Mouse (Mus musculus) embryonic facial prominence, embryonic 12.5 days (tissue): ENCODE measurements around the gene Zfp263. TPM values are rescaled to one million over a fixed set of nuclear protein-coding genes. Genes with fewer than 3 reads are reported as not detected.
A peak's percentile ranks its signal among the peaks of the same experiment; 100 is the strongest.

Experiments
- ATAC-seq: fragments of 200-750 bp; cut with Nextera tagmentation; 2 replicates; pipeline ENCODE4 v1.8.0; 2017; ENCODE audit not compliant: insufficient number of reproducible peaks, insufficient read depth, low FRiP score, low TSS enrichment
- H3K27ac ChIP-seq: fragments of 300-500 bp; sonication (generic); 2 replicates; pipeline ENCODE4 v1.5.1; 2016; ENCODE audit warnings: mild to moderate bottlenecking
- H3K27me3 ChIP-seq: fragments of 300-500 bp; sonication (generic); 2 replicates; pipeline ENCODE4 v1.6.1; 2016; ENCODE audit warnings: mild to moderate bottlenecking, moderate library complexity
- H3K36me3 ChIP-seq: fragments of 300-500 bp; sonication (generic); 2 replicates; pipeline ENCODE4 v1.6.1; 2016; ENCODE audit warnings: mild to moderate bottlenecking
- H3K4me1 ChIP-seq: fragments of 300-500 bp; sonication (generic); 2 replicates; pipeline ENCODE4 v1.6.1; 2016
- H3K4me2 ChIP-seq: fragments of 300-500 bp; sonication (generic); replicated peaks from 2 replicates; pipeline ENCODE4 v1.6.1; 2016; ENCODE audit warnings: mild to moderate bottlenecking, moderate library complexity
- H3K4me3 ChIP-seq: fragments of 300-500 bp; sonication (generic); 2 replicates; pipeline ENCODE4 v1.5.1; 2016; ENCODE audit warnings: mild to moderate bottlenecking
- H3K9ac ChIP-seq: fragments of 300-500 bp; sonication (generic); 2 replicates; pipeline ENCODE4 v1.6.1; 2016; ENCODE audit warnings: mild to moderate bottlenecking, moderate library complexity
- H3K9me3 ChIP-seq: fragments of 300-500 bp; sonication (generic); 2 replicates; pipeline ENCODE4 v1.6.1; 2016; ENCODE audit warnings: mild to moderate bottlenecking, moderate library complexity
- WGBS: fragments of 180-500 bp; shearing (Covaris S2); methylation state at CpG from one replicate; pipeline ENCODE4 v1.1.7; 2016; 5-methylcytosine and 5-hydroxymethylcytosine counted together
- polyA plus RNA-seq: library from polyadenylated mRNA; unstranded; fragments of >200 nt; fragmentation: Nextera tagmentation; extraction: Ambion mirVana; gene quantifications from 2 replicates; pipeline ENCODE4 v1.2.1, GENCODE M21; 2016

Zfp263 gene
- 57.6 and 62.8 TPM in 2 replicates for polyA plus RNA-seq

- Histone ChIP-seq H3K4me2 (peak within 1 kb of the TSS; percentile 93), H3K27me3 (no peaks in the 10 kb centered on the region)
- WGBS: under 1% methylated on average over 42 of the region's 42 CpGs
These were observed at the start of gene Zfp263 for GRCm38 (mm10) chr16:3743503-3744185. Zfp263 (plus strand) TSS chr16:3744093.

DNA sequence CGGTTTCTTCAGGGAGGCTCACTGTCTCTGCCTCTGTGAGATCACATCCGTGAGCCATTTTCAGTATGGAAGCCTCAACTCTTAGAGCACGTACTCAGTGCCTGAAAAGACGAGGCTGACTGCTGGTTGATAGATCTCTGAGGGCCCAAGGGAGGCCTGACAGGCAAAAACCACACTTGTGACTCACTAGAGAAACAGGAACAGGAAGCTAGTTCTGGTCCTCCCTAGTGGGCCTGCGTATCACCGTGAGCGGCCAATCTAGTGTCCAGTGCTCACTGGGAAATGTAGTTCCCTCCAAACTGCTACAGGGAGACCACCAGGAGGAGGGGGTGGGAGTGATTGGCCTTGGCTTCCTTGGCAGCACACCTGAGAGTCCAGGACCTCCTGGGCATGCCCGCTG is 44.6 kb upstream of the Zfp263 start:
- no peak for ATAC-seq
- 83% methylated on average over 8 of the region's 8 CpGs for WGBS
- Histone ChIP-seq H3K4me3 (no peak overlapping the region), H3K27ac (no peak overlapping the region), H3K27me3 (no peaks in the 10 kb centered on the region), H3K4me1 (no peaks in the 10 kb centered on the region), H3K4me2 (no peak overlapping the region), H3K9me3 (0 out of 2 replicates have a peak, but pooled peaks cover 7% of the 10 kb centered on the region), H3K9ac (no peak overlapping the region), H3K36me3 (no peaks in the 10 kb centered on the region)

More at GRCm38 (mm10) chr16:3743503-3744185, at the start of gene Zfp263:
- Histone ChIP-seq H3K36me3 (peaks cover 28% of the 10 kb centered on the region), H3K4me3 (peak within 1 kb of the TSS; percentile 93), H3K27ac (peak within 1 kb of the TSS; percentile 83), H3K9me3 (peaks cover 8% of the 10 kb centered on the region), H3K9ac (peak within 1 kb of the TSS; percentile 85), H3K4me1 (peaks cover 15% of the 10 kb centered on the region)
- ATAC-seq: peak; percentile 98

GRCm38 (mm10) chr16:3700893-3701292 is 43.0 kb upstream of the Zfp263 start:
- ATAC-seq: no peak
- Histone ChIP-seq H3K4me3 (no peak overlapping the region), H3K4me2 (no peak overlapping the region), H3K27ac (no peak overlapping the region), H3K4me1 (no peaks in the 10 kb centered on the region), H3K27me3 (no peaks in the 10 kb centered on the region), H3K36me3 (no peaks in the 10 kb centered on the region), H3K9ac (no peak overlapping the region), H3K9me3 (0 out of 2 replicates have a peak, but pooled peaks cover 7% of the 10 kb centered on the region)
- WGBS: 77% methylated on average over 1 of the region's 1 CpGs

DNA sequence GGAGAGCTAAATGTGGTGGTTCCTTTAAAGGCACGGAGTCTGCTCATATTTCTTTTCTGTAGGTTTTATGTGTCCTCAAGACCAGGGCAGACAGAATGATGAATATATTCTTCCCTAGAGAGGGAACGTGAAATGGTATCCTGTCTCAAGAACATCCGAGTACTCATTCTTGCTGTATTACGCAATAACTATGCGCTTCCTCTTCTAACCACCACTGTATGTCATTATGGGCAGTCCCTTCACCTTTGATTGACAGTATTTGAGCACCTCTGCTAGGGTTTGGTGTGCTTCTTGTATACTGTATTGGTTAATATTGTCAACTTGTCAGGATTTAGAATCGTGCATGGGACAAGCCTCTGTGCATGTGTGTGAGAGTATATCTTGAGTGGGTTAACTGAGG is 37.2 kb upstream of the Zfp263 start:
- no peaks in the 10 kb centered on the region for H3K36me3 ChIP-seq
- no peak overlapping the region for H3K27ac ChIP-seq
- no peak overlapping the region for H3K4me2 ChIP-seq
- no peak overlapping the region for H3K4me3 ChIP-seq
- no peaks in the 10 kb centered on the region for H3K9me3 ChIP-seq
- ATAC-seq: no peak
- no peaks in the 10 kb centered on the region for H3K27me3 ChIP-seq
- no peak overlapping the region for H3K9ac ChIP-seq
- H3K4me1 ChIP-seq: no peaks in the 10 kb centered on the region
- 87% methylated on average over 6 of the region's 6 CpGs for WGBS

DNA sequence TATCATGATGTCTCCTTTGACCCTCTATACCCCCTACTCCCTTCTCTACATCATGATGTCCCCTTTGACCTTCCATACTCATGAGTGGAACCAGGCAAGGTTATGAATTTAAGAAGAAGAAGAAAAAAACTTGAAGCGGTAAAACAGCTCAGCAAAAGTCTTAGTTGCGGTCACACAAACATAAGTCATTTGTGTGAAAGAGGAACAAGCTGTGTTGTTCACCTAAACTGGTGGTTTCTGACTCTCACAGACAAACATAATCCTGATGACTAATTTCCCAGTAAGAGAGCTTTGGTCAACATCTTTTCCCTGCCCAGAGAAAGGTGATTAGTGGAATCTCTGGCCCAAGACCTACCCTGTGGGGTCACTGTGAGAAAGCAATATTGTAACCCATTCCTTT is 29.2 kb upstream of the Zfp263 start:
- no peak for ATAC-seq
- Histone ChIP-seq H3K9ac (no peak overlapping the region), H3K4me2 (no peak overlapping the region), H3K4me3 (no peak overlapping the region), H3K27ac (no peak overlapping the region), H3K36me3 (no peaks in the 10 kb centered on the region), H3K9me3 (peaks cover 3% of the 10 kb centered on the region; the same call in 1 of the 2 replicates), H3K27me3 (no peaks in the 10 kb centered on the region), H3K4me1 (no peaks in the 10 kb centered on the region)
- WGBS: 89% methylated on average over 2 of the region's 2 CpGs

- Histone ChIP-seq H3K4me1 (no peaks in the 10 kb centered on the region), H3K4me2 (no peak within 1 kb of the TSS), H3K27ac (no peak within 1 kb of the TSS), H3K36me3 (no peaks in the 10 kb centered on the region), H3K4me3 (no peak within 1 kb of the TSS), H3K9me3 (no peaks in the 10 kb centered on the region), H3K27me3 (no peaks in the 10 kb centered on the region), H3K9ac (no peak within 1 kb of the TSS)
- WGBS: 85% methylated on average over 6 of the region's 6 CpGs
- no peak for ATAC-seq
These were observed 25.9 kb upstream of the Zfp263 start, which contains the start of gene Mefv for GRCm38 (mm10) chr16:3717980-3718379. Mefv (minus strand) TSS chr16:3718097.

GRCm38 (mm10) chr16:3723231-3723630 is 20.7 kb upstream of the Zfp263 start:
- 73% methylated on average over 3 of the region's 3 CpGs for WGBS

GRCm38 (mm10) chr16:3727980-3728720 is 15.7 kb upstream of the Zfp263 start:
- 84% methylated on average over 6 of the region's 6 CpGs for WGBS
- Histone ChIP-seq H3K4me1 (no peaks in the 10 kb centered on the region), H3K27ac (no peak overlapping the region), H3K4me3 (no peak overlapping the region), H3K9me3 (no peaks in the 10 kb centered on the region), H3K27me3 (no peaks in the 10 kb centered on the region), H3K36me3 (no peaks in the 10 kb centered on the region), H3K4me2 (no peak overlapping the region), H3K9ac (no peak overlapping the region)
- no peak for ATAC-seq

More at GRCm38 (mm10) chr16:3723231-3723630, 20.7 kb upstream of the Zfp263 start:
- Histone ChIP-seq H3K27ac (no peak overlapping the region), H3K27me3 (no peaks in the 10 kb centered on the region), H3K36me3 (no peaks in the 10 kb centered on the region), H3K4me3 (no peak overlapping the region), H3K4me2 (no peak overlapping the region), H3K4me1 (no peaks in the 10 kb centered on the region), H3K9me3 (no peaks in the 10 kb centered on the region), H3K9ac (no peak overlapping the region)
- no peak for ATAC-seq

DNA sequence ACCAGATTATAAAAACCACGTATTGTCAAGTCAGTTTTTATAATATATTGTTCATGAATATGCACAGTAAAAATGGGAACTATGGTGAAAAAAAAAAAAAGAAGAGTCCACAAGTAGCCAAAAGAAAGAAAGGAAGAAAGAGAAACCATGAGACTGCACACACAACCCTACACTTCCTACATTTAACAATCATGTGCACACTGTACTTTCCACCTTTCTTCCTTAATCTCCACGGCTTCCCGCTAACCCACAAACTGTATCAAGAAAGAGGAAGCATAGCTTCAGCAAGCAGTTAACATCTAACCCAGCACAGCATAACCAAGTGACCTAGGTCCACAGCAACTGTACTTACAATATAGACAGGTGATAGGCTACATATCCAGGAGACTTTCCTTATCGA is 11.3 kb upstream of the Zfp263 start:
- Histone ChIP-seq H3K4me3 (no peak overlapping the region), H3K4me1 (no peaks in the 10 kb centered on the region), H3K36me3 (no peaks in the 10 kb centered on the region), H3K4me2 (no peak overlapping the region), H3K27ac (no peak overlapping the region), H3K9me3 (no peaks in the 10 kb centered on the region), H3K27me3 (no peaks in the 10 kb centered on the region), H3K9ac (no peak overlapping the region)
- 85% methylated on average over 4 of the region's 4 CpGs for WGBS
- no peak for ATAC-seq

DNA sequence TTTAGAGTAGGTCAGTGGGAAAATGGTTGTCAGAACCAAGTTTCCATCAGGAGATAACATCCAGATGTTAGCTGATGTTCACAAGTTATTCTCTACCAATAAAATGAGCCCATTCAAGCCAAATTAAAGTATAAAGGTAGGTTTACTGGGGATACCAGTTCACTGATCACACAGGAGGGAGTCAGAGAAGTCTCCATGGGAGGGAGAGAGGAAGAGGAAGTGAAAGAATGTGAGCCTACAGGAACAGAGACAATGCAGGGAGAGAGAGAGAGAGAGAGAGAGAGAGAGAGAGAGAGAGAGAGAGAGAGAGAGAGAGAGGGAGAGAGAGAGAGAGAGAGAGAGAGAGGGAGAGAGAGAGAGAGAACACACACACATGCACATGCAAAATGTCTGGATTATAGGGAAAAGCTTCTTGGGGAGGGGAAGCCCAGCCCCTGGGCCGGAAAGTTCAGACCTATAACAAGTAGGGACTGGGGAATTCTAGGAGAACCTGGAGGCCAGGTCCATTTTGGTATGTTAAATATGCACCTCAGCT is 10.6 kb upstream of the Zfp263 start:
- no peak overlapping the region for H3K9ac ChIP-seq
- no peak overlapping the region for H3K4me2 ChIP-seq
- no peaks in the 10 kb centered on the region for H3K36me3 ChIP-seq
- no peak overlapping the region for H3K27ac ChIP-seq
- WGBS: 100% methylated on average over 1 of the region's 1 CpGs
- H3K4me1 ChIP-seq: no peaks in the 10 kb centered on the region
- no peaks in the 10 kb centered on the region for H3K27me3 ChIP-seq
- ATAC-seq: no peak
- H3K4me3 ChIP-seq: no peak overlapping the region
- H3K9me3 ChIP-seq: no peaks in the 10 kb centered on the region

DNA sequence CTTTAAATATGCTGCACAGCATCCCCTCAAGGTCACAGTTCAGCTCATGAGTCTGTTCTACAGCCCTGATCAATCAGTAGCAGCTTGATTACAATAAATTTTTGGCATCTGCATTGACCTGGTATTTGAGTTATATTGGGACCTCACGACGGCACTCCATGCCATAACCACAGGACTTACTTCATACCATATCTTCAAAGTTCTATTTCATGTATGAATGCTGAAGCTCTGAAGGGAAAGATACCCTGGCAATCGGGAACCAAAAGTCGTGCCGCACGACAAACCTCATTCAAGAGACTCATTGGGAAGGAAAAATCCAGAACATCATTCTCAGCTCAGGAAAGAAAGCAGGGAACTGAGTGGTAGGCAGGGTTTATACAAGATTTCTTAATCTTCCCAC is 1.4 kb upstream of the Zfp263 start:
- 96% methylated on average over 6 of the region's 6 CpGs for WGBS
- no peak overlapping the region for H3K9ac ChIP-seq
- H3K4me2 ChIP-seq: no peak overlapping the region
- H3K9me3 ChIP-seq: no peaks in the 10 kb centered on the region
- no peak overlapping the region for H3K27ac ChIP-seq
- no peak overlapping the region for H3K4me3 ChIP-seq
- H3K4me1 ChIP-seq: peaks cover 15% of the 10 kb centered on the region
- ATAC-seq: no peak
- H3K27me3 ChIP-seq: no peaks in the 10 kb centered on the region
- peaks cover 18% of the 10 kb centered on the region for H3K36me3 ChIP-seq
